In genomic region chr10:18021576-18022311, GRCm38 (mm10) we compare ENCODE assay signal across 7 mouse cellular contexts. TPM values are rescaled to one million over a fixed set of nuclear protein-coding genes. Genes with fewer than 3 reads are reported as not detected.
DNase-seq lines count a peak whose midpoint lies in the region; ATAC-seq and TF ChIP-seq lines count a peak whose summit lies in the region.

No protein-coding gene starts in this region.

- H3K9me3 ChIP-seq in lung, embryonic 14.5 days (ENCODE audit: low read depth, low read length) = no peaks in the 10 kb centered on the region
- H3K9me3 ChIP-seq in embryonic facial prominence, embryonic 11.5 days (replicated peaks; ENCODE audit: control insufficient read depth, low read length) = no peaks in the 10 kb centered on the region
- H3K9me3 ChIP-seq in hindbrain, embryonic 15.5 days = no peaks in the 10 kb centered on the region
- H3K9me3 ChIP-seq in midbrain, embryonic 13.5 days = no peaks in the 10 kb centered on the region

- H3K27ac ChIP-seq in lung, embryonic 14.5 days (ENCODE audit: low read depth) = peak overlapping the region; percentile 93
- H3K27ac ChIP-seq in embryonic facial prominence, embryonic 11.5 days (replicated peaks; ENCODE audit: low read depth, low read length) = peak overlapping the region; percentile 84
- H3K27ac ChIP-seq in hindbrain, embryonic 15.5 days (replicated peaks) = peak overlapping the region; percentile 90
- peak overlapping the region; percentile 94 for H3K27ac ChIP-seq in midbrain, embryonic 13.5 days

- H3K4me2 ChIP-seq in lung, embryonic 14.5 days = peak overlapping the region; percentile 74
- H3K4me2 ChIP-seq in embryonic facial prominence, embryonic 11.5 days (ENCODE audit: low read depth, low read length) = peak overlapping the region; percentile 72
- H3K4me2 ChIP-seq in hindbrain, embryonic 15.5 days = peak overlapping the region; percentile 71
- peak overlapping the region; percentile 66 for H3K4me2 ChIP-seq in midbrain, embryonic 13.5 days (replicated peaks)

- no peak for TF ChIP-seq CTCF in lung, embryonic 14.5 days (IDR thresholded peaks at IDR 0.05; ENCODE audit: low read depth)

- peak overlapping the region; percentile 70 for H3K4me3 ChIP-seq in lung, embryonic 14.5 days (ENCODE audit: low read depth, low read length)
- H3K4me3 ChIP-seq in embryonic facial prominence, embryonic 11.5 days (ENCODE audit: low read depth, low read length) = peak overlapping the region; percentile 67
- H3K4me3 ChIP-seq in hindbrain, embryonic 15.5 days = peak overlapping the region; percentile 68
- H3K4me3 ChIP-seq in midbrain, embryonic 13.5 days (replicated peaks) = peak overlapping the region; percentile 73

- peaks cover 18% of the 10 kb centered on the region for H3K36me3 ChIP-seq in lung, embryonic 14.5 days (ENCODE audit: insufficient read depth)
- H3K36me3 ChIP-seq in embryonic facial prominence, embryonic 11.5 days (replicated peaks; ENCODE audit: control insufficient read depth, insufficient read depth, low read depth, low read length) = no peaks in the 10 kb centered on the region
- peaks cover 3% of the 10 kb centered on the region for H3K36me3 ChIP-seq in hindbrain, embryonic 15.5 days
- peaks cover 15% of the 10 kb centered on the region for H3K36me3 ChIP-seq in midbrain, embryonic 13.5 days

- DNase-seq in lung, embryonic 14.5 days = no peak
- no peak for DNase-seq in lung, postnatal 25 days (ENCODE audit: low spot score)
- peak; percentile 7 for DNase-seq in embryonic facial prominence, embryonic 11.5 days (ENCODE audit: low spot score)
- no peak for DNase-seq in right cerebral cortex, postnatal 14 days
- DNase-seq in adrenal gland, postnatal 4 days (ENCODE audit: low spot score in 2 of 2) = no peak

- H3K4me1 ChIP-seq in lung, embryonic 14.5 days (ENCODE audit: insufficient read depth) = 0 out of 2 replicates have a peak, but pooled peaks cover 5% of the 10 kb centered on the region
- H3K4me1 ChIP-seq in embryonic facial prominence, embryonic 11.5 days (ENCODE audit: control insufficient read depth, insufficient read depth, low read length) = no peaks in the 10 kb centered on the region
- peaks cover 14% of the 10 kb centered on the region for H3K4me1 ChIP-seq in hindbrain, embryonic 15.5 days (replicated peaks)
- H3K4me1 ChIP-seq in midbrain, embryonic 13.5 days (replicated peaks) = peaks cover 15% of the 10 kb centered on the region

- WGBS in lung, embryonic 14.5 days = 31% methylated on average over 14 of the region's 14 CpGs
- 39% methylated on average over 14 of the region's 14 CpGs for WGBS in embryonic facial prominence, embryonic 11.5 days
- WGBS in hindbrain, embryonic 15.5 days = 25% methylated on average over 14 of the region's 14 CpGs
- WGBS in midbrain, embryonic 13.5 days = 27% methylated on average over 14 of the region's 14 CpGs

- no peaks in the 10 kb centered on the region for H3K27me3 ChIP-seq in lung, embryonic 14.5 days (ENCODE audit: insufficient read depth, low read length)
- H3K27me3 ChIP-seq in embryonic facial prominence, embryonic 11.5 days (ENCODE audit: control insufficient read depth, insufficient read depth, low read length) = no peaks in the 10 kb centered on the region
- no peaks in the 10 kb centered on the region for H3K27me3 ChIP-seq in hindbrain, embryonic 15.5 days
- no peaks in the 10 kb centered on the region for H3K27me3 ChIP-seq in midbrain, embryonic 13.5 days

- peak; percentile 35 for ATAC-seq in lung, embryonic 14.5 days (ENCODE audit: insufficient read depth)
- ATAC-seq in embryonic facial prominence, embryonic 11.5 days (replicated peaks; ENCODE audit: insufficient number of reproducible peaks, low FRiP score, low TSS enrichment, low read depth) = peak; percentile 19; the same call in 1 of the 2 replicates
- peak; percentile 32; the same call in 1 of the 2 replicates for ATAC-seq in hindbrain, embryonic 15.5 days (ENCODE audit: low FRiP score, low read depth)
- ATAC-seq in midbrain, embryonic 13.5 days = peak; percentile 47

- peak overlapping the region; percentile 85 for H3K9ac ChIP-seq in lung, embryonic 14.5 days
- H3K9ac ChIP-seq in embryonic facial prominence, embryonic 11.5 days (replicated peaks; ENCODE audit: low read length) = peak overlapping the region; percentile 81
- peak overlapping the region; percentile 69 for H3K9ac ChIP-seq in hindbrain, embryonic 15.5 days
- peak overlapping the region; percentile 90 for H3K9ac ChIP-seq in midbrain, embryonic 13.5 days (replicated peaks)

RNA-seq across cellular contexts. Expression of gene Abracl, which starts 1.3 kb away (rescaled TPM):
- 142 and 165 TPM in 2 replicates for polyA plus RNA-seq in lung, embryonic 14.5 days (2014; fragmentation: Nextera tagmentation; extraction: Ambion mirVana)
- 188 and 208 TPM in 2 replicates for polyA plus RNA-seq in embryonic facial prominence, embryonic 11.5 days (2014; fragmentation: Nextera tagmentation; extraction: Ambion mirVana)
- 59.6 and 62.0 TPM in 2 replicates for polyA plus RNA-seq in hindbrain, embryonic 15.5 days (2015; fragmentation: Nextera tagmentation; extraction: Ambion mirVana)
- 104 and 122 TPM in 2 replicates for polyA plus RNA-seq in midbrain, embryonic 13.5 days (2015; fragmentation: Nextera tagmentation; extraction: Ambion mirVana)
- 10 to 100 TPM; 36.0 to 47.4 TPM for total RNA-seq in adrenal gland, postnatal 4 days (2021)

RNA-seq across cellular contexts. Expression of gene Reps1, which starts 33.9 kb away (rescaled TPM):
- 27.7 and 32.5 TPM in 2 replicates for polyA plus RNA-seq in lung, embryonic 14.5 days (2014; fragmentation: Nextera tagmentation; extraction: Ambion mirVana)
- polyA plus RNA-seq in embryonic facial prominence, embryonic 11.5 days (2014; fragmentation: Nextera tagmentation; extraction: Ambion mirVana) = 26.7 and 41.2 TPM in 2 replicates
- polyA plus RNA-seq in hindbrain, embryonic 15.5 days (2015; fragmentation: Nextera tagmentation; extraction: Ambion mirVana) = 29.9 and 31.5 TPM in 2 replicates
- 15.6 and 17.8 TPM in 2 replicates for polyA plus RNA-seq in midbrain, embryonic 13.5 days (2015; fragmentation: Nextera tagmentation; extraction: Ambion mirVana)
- 10 to 100 TPM; 52.1 to 57.7 TPM for total RNA-seq in adrenal gland, postnatal 4 days (2021)
